Mouse (Mus musculus) layer of hippocampus, adult 9-11 months (tissue): Measurements from ENCODE around the gene Kirrel3.
A peak's percentile ranks its signal among the peaks of the same experiment; 100 is the strongest.

ENCODE experiments used
- DNase-seq: peaks from one replicate; pipeline ENCODE4 v3.0.0; 2022

The Kirrel3 gene

DNA sequence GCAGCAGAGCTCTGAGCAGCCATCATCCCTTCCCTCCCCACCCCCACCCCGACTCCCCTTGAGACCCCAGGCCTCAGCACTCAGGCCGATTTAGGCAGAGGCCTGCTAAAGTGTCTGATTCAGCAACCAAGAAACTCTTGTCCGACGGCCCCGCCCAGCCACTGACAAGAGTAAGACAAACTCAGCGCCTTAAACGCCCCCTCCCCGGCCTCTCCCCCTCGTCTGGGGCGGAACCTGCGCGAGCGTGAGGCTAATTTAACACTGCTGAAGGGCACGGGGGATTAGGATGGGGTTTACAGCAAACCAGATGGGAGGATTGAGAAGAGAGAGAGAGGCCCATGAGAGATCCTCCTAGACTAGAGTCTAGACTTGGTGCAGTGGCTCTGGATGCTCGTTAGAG lies 558.8 kb downstream of the Kirrel3 start:
- peak; percentile 0 for DNase-seq

- no peak for DNase-seq
Measured at GRCm38 (mm10) chr9:35045031-35045531, 559.4 kb downstream of the Kirrel3 start.

- DNase-seq = peak; percentile 43
Measured at GRCm38 (mm10) chr9:35045756-35046155, 560.1 kb downstream of the Kirrel3 start.

GRCm38 (mm10) chr9:35048449-35048848 lies 562.8 kb downstream of the Kirrel3 start:
- DNase-seq = no peak

DNA sequence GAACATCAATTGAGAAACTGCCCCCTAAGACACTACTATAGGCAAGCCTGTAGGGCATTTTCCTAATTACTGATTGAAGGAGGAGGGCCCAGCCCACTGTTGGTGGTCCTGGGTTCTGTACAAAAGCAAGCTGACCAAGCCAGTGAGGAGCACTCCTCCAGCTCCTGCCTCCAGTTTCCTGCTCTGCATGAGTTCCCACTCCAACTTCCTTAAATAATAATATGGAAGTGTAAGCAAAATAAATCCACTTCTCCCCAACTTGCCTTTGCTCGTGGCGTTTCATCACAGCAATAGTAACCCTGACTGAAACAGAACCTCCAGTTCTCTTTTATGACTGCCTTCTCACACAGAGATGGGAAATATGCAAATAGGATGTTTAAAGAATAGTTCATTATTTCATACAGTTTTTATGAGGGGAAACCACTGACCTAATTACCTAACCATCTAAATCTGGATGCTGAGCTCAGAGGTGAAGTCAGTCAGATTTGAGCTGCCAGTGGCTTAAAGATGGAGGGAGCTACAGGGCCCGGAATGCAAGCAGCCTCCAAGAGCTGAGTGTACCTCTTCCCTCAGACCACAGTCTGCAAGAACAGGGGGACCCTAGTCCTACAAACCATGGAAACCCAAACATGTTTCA lies 564.3 kb downstream of the Kirrel3 start:
- DNase-seq = no peak

- DNase-seq = no peak
Measured at GRCm38 (mm10) chr9:35050701-35051454, 565.2 kb downstream of the Kirrel3 start.

- no peak for DNase-seq
Measured at GRCm38 (mm10) chr9:35051666-35052065, 566.0 kb downstream of the Kirrel3 start.

GRCm38 (mm10) chr9:35052671-35053070 lies 567.0 kb downstream of the Kirrel3 start:
- no peak for DNase-seq

DNA sequence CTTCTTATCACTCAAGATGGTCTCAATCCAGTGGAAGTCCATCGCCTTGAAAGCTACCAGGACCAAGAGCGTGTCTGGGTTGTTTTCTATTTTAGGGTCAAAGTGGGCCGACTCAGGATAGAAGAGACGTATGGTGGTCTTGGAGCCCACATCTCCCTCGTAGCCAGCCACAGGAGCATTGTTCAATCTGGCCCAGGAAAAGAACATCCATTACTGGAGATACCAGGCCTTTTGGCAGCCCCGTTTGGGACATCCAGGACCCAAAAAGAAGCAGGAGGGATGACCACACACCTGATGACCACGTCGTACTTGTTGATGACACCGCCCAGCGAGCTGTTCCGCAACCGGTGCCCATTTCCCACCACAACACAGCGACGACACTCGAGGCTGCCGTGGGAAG lies 567.4 kb downstream of the Kirrel3 start:
- no peak for DNase-seq

GRCm38 (mm10) chr9:35053669-35054068 lies 568.0 kb downstream of the Kirrel3 start:
- no peak for DNase-seq

GRCm38 (mm10) chr9:35055528-35056330 lies 570.0 kb downstream of the Kirrel3 start:
- no peak for DNase-seq

DNA sequence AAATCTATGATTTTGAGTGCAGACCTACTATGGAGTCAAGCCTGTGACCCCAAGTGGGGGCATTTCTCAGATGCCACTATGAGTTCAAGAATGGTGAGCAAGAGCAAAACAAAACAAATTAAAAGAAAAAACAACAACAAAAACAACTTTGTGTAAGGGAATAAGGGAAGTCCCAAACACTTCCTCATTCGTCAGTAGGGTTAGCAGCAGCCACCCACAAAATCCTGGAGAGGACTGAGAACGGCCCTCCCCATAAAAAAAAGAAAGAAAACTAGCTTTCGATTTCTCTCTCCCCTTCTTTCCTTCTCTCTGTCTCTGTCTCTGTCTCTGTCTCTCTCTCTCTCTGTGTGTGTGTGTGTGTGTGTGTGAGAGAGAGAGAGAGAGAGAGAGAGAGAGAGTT lies 570.9 kb downstream of the Kirrel3 start:
- DNase-seq = no peak

- DNase-seq = no peak
Measured at GRCm38 (mm10) chr9:35057631-35058030, 571.9 kb downstream of the Kirrel3 start.

- DNase-seq = no peak
Measured at GRCm38 (mm10) chr9:35058186-35058585, 572.5 kb downstream of the Kirrel3 start.

GRCm38 (mm10) chr9:35058596-35059354 lies 573.1 kb downstream of the Kirrel3 start:
- DNase-seq = no peak

- DNase-seq = no peak
Measured at GRCm38 (mm10) chr9:35059881-35060280, 574.2 kb downstream of the Kirrel3 start.

- no peak for DNase-seq
Measured at GRCm38 (mm10) chr9:35061446-35061845, 575.8 kb downstream of the Kirrel3 start.
